Mouse (Mus musculus) megakaryocyte, embryonic 14.5 days (primary cell): Measurements from ENCODE around the gene Spaca6. TPM values are rescaled to one million over a fixed set of nuclear protein-coding genes. Genes with fewer than 3 reads are reported as not detected.
A peak's percentile ranks its signal among the peaks of the same experiment; 100 is the strongest.

Experiments used
- H3K27me3 ChIP-seq: replicated peaks from 2 replicates; pipeline ENCODE3; 2012; ENCODE audit warnings: inconsistent platforms
- H3K36me3 ChIP-seq: replicated peaks from 2 replicates; pipeline ENCODE3; 2012; ENCODE audit warnings: low read length, inconsistent platforms, mixed read lengths
- H3K4me1 ChIP-seq: 2 replicates; pipeline ENCODE4 v1.6.1; 2012; ENCODE audit warnings: inconsistent platforms
- H3K4me3 ChIP-seq: replicated peaks from 2 replicates; pipeline ENCODE3; 2012; ENCODE audit warnings: moderate library complexity, mild to moderate bottlenecking, inconsistent platforms
- H3K9me3 ChIP-seq: 2 replicates; pipeline ENCODE4 v1.6.1; 2012; ENCODE audit warnings: inconsistent platforms
- FLI1 ChIP-seq: IDR thresholded peaks from 2 replicates; pipeline ENCODE4 v1.6.1; 2012; ENCODE audit warnings: low read length, inconsistent platforms, mixed read lengths
- GATA1 ChIP-seq: IDR thresholded peaks from 3 replicates; pipeline ENCODE4 v1.6.1; 2012; ENCODE audit warnings: mixed read lengths, low read length, inconsistent platforms, borderline replicate concordance
- polyA plus RNA-seq: library from polyadenylated mRNA; stranded (reverse); fragments of >175 nt; gene quantifications from 2 replicates; pipeline ENCODE4 v1.2.3, GENCODE M21; 2012; ENCODE audit warnings: low replicate concordance; ENCODE audit not compliant: insufficient read depth

Spaca6 gene
- polyA plus RNA-seq, 1 experiment, result 5.5 TPM

GRCm38 (mm10) chr17:17866801-17867469 lies 40.0 kb downstream of the Spaca6 start:
- H3K27me3 ChIP-seq, result no peaks in the 10 kb centered on the region
- peaks cover 47% of the 10 kb centered on the region for H3K4me1 ChIP-seq
- H3K9me3 ChIP-seq, result no peaks in the 10 kb centered on the region
- H3K36me3 ChIP-seq, result no peaks in the 10 kb centered on the region
- no peak for TF ChIP-seq FLI1
- no peak for TF ChIP-seq GATA1
- H3K4me3 ChIP-seq, result no peak overlapping the region

- Histone ChIP-seq H3K36me3 (no peaks in the 10 kb centered on the region), H3K4me3 (no peak overlapping the region), H3K4me1 (peaks cover 29% of the 10 kb centered on the region), H3K9me3 (peaks cover 8% of the 10 kb centered on the region), H3K27me3 (no peaks in the 10 kb centered on the region)
- TF ChIP-seq GATA1 (no peak), FLI1 (no peak)
These were observed 44.1 kb downstream of the Spaca6 start for GRCm38 (mm10) chr17:17870892-17871550.

GRCm38 (mm10) chr17:17871697-17872096 lies 44.7 kb downstream of the Spaca6 start:
- Histone ChIP-seq H3K4me1 (peaks cover 22% of the 10 kb centered on the region), H3K36me3 (no peaks in the 10 kb centered on the region), H3K27me3 (no peaks in the 10 kb centered on the region), H3K9me3 (peaks cover 8% of the 10 kb centered on the region), H3K4me3 (no peak overlapping the region)
- TF ChIP-seq FLI1 (no peak), GATA1 (no peak)

GRCm38 (mm10) chr17:17879347-17879746 lies 52.4 kb downstream of the Spaca6 start:
- peaks cover 2% of the 10 kb centered on the region for H3K27me3 ChIP-seq
- no peaks in the 10 kb centered on the region for H3K9me3 ChIP-seq
- no peak for TF ChIP-seq FLI1
- no peak for TF ChIP-seq GATA1
- H3K4me3 ChIP-seq, result no peak overlapping the region
- H3K4me1 ChIP-seq, result 0 out of 2 replicates have a peak, but pooled peaks cover 3% of the 10 kb centered on the region
- H3K36me3 ChIP-seq, result no peaks in the 10 kb centered on the region

GRCm38 (mm10) chr17:17882672-17883071 lies 55.7 kb downstream of the Spaca6 start:
- TF ChIP-seq FLI1, result no peak
- no peak for TF ChIP-seq GATA1
- Histone ChIP-seq H3K27me3 (no peaks in the 10 kb centered on the region), H3K4me3 (no peak overlapping the region)

DNA sequence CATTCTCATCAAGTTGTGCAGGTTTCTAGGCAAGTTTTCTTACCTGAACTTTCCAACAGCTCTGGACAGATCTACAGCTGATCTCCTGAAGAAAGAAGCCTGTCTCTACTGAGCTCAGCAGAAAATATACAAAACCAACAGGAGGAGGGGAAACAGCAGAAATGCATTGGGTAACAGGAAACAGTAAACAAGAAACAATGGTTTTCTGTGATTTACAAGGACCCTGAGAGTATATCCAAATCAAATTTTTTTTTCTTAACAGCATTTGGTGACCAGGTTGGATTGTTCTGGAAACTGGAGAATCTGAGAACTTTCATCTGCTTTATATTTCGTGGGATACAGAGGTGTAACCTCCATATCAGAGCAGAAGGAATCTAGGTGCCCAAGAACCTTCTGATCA lies 56.9 kb downstream of the Spaca6 start, which contains the start of gene Fpr1:
TSS of gene Fpr1 (minus strand) at position 101 of the 400 bp plus-strand sequence.
- H3K9me3 ChIP-seq, result no peaks in the 10 kb centered on the region
- H3K4me3 ChIP-seq, result peak within 1 kb of the TSS; percentile 12
- H3K27me3 ChIP-seq, result no peaks in the 10 kb centered on the region
- TF ChIP-seq GATA1 (no peak), FLI1 (no peak)
- H3K4me1 ChIP-seq, result 0 out of 2 replicates have a peak, but pooled peaks cover 3% of the 10 kb centered on the region
- H3K36me3 ChIP-seq, result no peaks in the 10 kb centered on the region

More at GRCm38 (mm10) chr17:17882672-17883071, 55.7 kb downstream of the Spaca6 start:
- Histone ChIP-seq H3K9me3 (no peaks in the 10 kb centered on the region), H3K4me1 (0 out of 2 replicates have a peak, but pooled peaks cover 3% of the 10 kb centered on the region), H3K36me3 (no peaks in the 10 kb centered on the region)

DNA sequence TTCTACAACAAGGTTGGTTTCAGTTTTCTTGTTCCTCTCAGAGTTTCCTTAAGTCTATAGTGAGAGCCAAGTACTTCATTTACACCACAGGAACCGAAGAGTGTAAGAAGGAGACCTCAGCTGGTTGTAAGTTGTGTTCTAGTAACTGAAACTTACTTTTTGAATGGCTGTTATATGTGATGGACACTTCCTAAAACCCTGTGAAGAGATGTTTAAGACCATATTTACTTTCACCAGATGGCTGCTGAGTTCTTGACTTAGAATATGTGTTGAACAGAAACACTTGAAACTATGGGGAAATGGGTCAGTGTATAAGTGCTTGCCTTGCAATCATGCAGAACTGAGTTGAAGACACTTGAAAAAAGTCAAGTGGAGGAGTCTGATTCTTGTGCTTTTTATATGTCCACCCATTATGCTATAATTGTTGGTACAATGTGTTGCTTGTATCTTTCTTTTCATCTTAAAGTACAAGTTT lies 60.9 kb downstream of the Spaca6 start, which contains the start of the genes Fpr2 and Fpr3:
TSS of gene Fpr2 (plus strand) at position 51 of the 475 bp plus-strand sequence.
TSS of gene Fpr3 (plus strand) at position 79 of the 475 bp plus-strand sequence.
- no peaks in the 10 kb centered on the region for H3K36me3 ChIP-seq
- H3K4me1 ChIP-seq, result no peaks in the 10 kb centered on the region
- H3K27me3 ChIP-seq, result no peaks in the 10 kb centered on the region
- TF ChIP-seq FLI1 (no peak), GATA1 (no peak)
- H3K4me3 ChIP-seq, result no peak within 1 kb of the TSS
- no peaks in the 10 kb centered on the region for H3K9me3 ChIP-seq

DNA sequence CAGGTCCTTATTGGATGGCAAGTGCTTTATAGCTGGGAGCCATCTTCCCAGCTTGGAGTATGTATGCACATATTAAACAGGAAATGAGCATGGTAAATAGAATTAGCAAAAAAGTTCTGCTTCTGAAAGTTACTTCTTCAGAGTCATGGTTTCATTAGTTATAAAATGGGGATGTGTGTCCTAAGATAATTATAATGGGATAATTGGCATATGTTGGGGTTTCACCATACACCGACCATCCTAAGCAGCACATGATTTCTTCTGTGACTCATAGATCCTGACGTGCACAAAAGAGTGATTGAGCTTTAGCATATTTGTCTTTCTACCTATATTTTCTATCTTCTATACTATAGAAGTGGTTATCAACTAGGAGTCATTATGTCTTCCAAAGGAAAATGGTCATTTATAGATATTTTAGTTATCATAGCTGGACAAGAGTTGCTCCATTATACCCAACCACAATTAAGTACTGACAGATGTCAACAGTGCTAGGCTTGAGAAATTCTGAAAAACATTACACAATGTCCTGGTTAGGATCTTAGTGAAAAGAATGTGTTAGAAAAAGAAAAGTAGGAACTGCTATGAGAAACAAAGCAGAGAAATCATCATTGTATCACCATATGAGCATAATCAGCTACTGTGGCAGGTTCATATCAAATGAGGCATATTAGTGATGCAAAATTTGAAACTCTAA lies 62.9 kb downstream of the Spaca6 start:
- Histone ChIP-seq H3K36me3 (no peaks in the 10 kb centered on the region), H3K4me3 (no peak overlapping the region), H3K27me3 (no peaks in the 10 kb centered on the region), H3K4me1 (peaks cover 7% of the 10 kb centered on the region), H3K9me3 (no peaks in the 10 kb centered on the region)
- no peak for TF ChIP-seq FLI1
- no peak for TF ChIP-seq GATA1

Other genes starting within 250 kb of the Spaca6 start
- 0.67 and 2.1 TPM in 2 replicates for gene Lnpep, start 202.1 kb upstream of the Spaca6 start, polyA plus RNA-seq
- not detected in 2 replicates for gene Vmn2r90, start 123.4 kb upstream of the Spaca6 start, polyA plus RNA-seq
- not detected in 2 replicates for gene Has1, start 28.0 kb downstream of the Spaca6 start, polyA plus RNA-seq
- 0.76 TPM in 1 of 2 replicates, not detected in the other for gene Fpr1, start 56.8 kb downstream of the Spaca6 start, polyA plus RNA-seq
- 1.1 TPM in 1 of 2 replicates, not detected in the other for gene Fpr2, start 60.7 kb downstream of the Spaca6 start, polyA plus RNA-seq
- not detected in 2 replicates for gene Fpr3, start 60.7 kb downstream of the Spaca6 start, polyA plus RNA-seq
- not detected in 2 replicates for gene Fpr-rs4, start 194.6 kb downstream of the Spaca6 start, polyA plus RNA-seq
- not detected in 2 replicates for gene Vmn2r124, start 222.3 kb downstream of the Spaca6 start, polyA plus RNA-seq